Mouse (Mus musculus) MEL (cell line): Measurements from ENCODE around the gene Cd40. TPM values are rescaled to one million over a fixed set of nuclear protein-coding genes. Genes with fewer than 3 reads are reported as not detected.

Experiments used
- DNase-seq: peaks from one replicate; pipeline ENCODE4 v3.0.0; 2011; ENCODE audit warnings: low read depth, low spot score
- H3K27ac ChIP-seq: 2 replicates; pipeline ENCODE4 v1.5.1; 2012; ENCODE audit warnings: low read depth, mild to moderate bottlenecking, control low read depth, low read length, moderate library complexity; ENCODE audit not compliant: control insufficient read depth
- H3K27me3 ChIP-seq, 2 experiments: fragments of 150-350 bp in 1 of 2; sonication (generic) in 1 of 2; 2 replicates each; pipeline ENCODE4 v1.6.1; 2012; ENCODE audit warnings: low read length in 2 of 2, mild to moderate bottlenecking in 2 of 2, improper control_type of control experiment in 1 of 2, moderate library complexity in 1 of 2; ENCODE audit not compliant: insufficient read depth in 2 of 2, control insufficient read depth in 1 of 2
- H3K36me3 ChIP-seq, 2 experiments: 2 replicates each; pipeline ENCODE4 v1.6.1; 2012 to 2014; ENCODE audit warnings: low read length in 2 of 2, improper control_type of control experiment in 1 of 2, inconsistent platforms in 1 of 2, mild to moderate bottlenecking in 1 of 2; ENCODE audit not compliant: insufficient read depth in 2 of 2, control insufficient read depth in 1 of 2
- H3K4me1 ChIP-seq, 2 experiments: fragments of 150-350 bp in 1 of 2; sonication (generic) in 1 of 2; 2 replicates each; pipeline ENCODE4 v1.6.1; 2012; ENCODE audit warnings: low read length in 2 of 2, improper control_type of control experiment in 1 of 2, mild to moderate bottlenecking in 1 of 2; ENCODE audit not compliant: insufficient read depth in 2 of 2, control insufficient read depth in 1 of 2
- H3K4me3 ChIP-seq, 2 experiments: fragments of 150-350 bp in 1 of 2; sonication (generic) in 1 of 2; 2 replicates each; pipeline ENCODE4 v1.5.1; 2012; ENCODE audit warnings: low read depth in 2 of 2, low read length in 2 of 2, mild to moderate bottlenecking in 2 of 2, moderate library complexity in 2 of 2, control low read depth in 1 of 2, improper control_type of control experiment in 1 of 2; ENCODE audit not compliant: control insufficient read depth in 1 of 2, insufficient read depth in 1 of 2
- H3K79me2 ChIP-seq: 2 replicates; pipeline ENCODE4 v1.6.1; 2012; ENCODE audit warnings: mild to moderate bottlenecking, low read length, moderate library complexity; ENCODE audit not compliant: control insufficient read depth, poor library complexity, insufficient read depth
- H3K9ac ChIP-seq: 2 replicates; pipeline ENCODE4 v1.6.1; 2012; ENCODE audit warnings: low read depth, mild to moderate bottlenecking, control low read depth, low read length, moderate library complexity; ENCODE audit not compliant: control insufficient read depth, poor library complexity, severe bottlenecking
- H3K9me3 ChIP-seq: fragments of 150-350 bp; sonication (generic); replicated peaks from 2 replicates; pipeline ENCODE4 v1.6.1; 2012; ENCODE audit warnings: mild to moderate bottlenecking, low read length, improper control_type of control experiment, moderate library complexity; ENCODE audit not compliant: insufficient read depth
- BHLHE40 ChIP-seq: IDR thresholded peaks from 2 replicates; pipeline ENCODE4 v1.6.1; 2012; ENCODE audit warnings: low read depth, mild to moderate bottlenecking, inconsistent platforms, low read length, improper control_type of control experiment, borderline replicate concordance
- CTCF ChIP-seq, 3 experiments: IDR thresholded peaks in 2 of 3; conservative IDR thresholded peaks in 1 of 3; 2 replicates each; pipeline ENCODE4 v1.5.1; 2011 to 2012; ENCODE audit warnings: low read length in 3 of 3, low read depth in 2 of 3, mild to moderate bottlenecking in 2 of 3, improper control_type of control experiment in 1 of 3, inconsistent platforms in 1 of 3, mixed read lengths in 1 of 3, moderate library complexity in 1 of 3; ENCODE audit not compliant: control insufficient read depth in 1 of 3, insufficient read depth in 1 of 3, poor library complexity in 1 of 3, severe bottlenecking in 1 of 3
- EP300 ChIP-seq, 2 experiments: IDR thresholded peaks; 2 replicates each; pipeline ENCODE4 v1.6.1; 2011; ENCODE audit warnings: improper control_type of control experiment in 2 of 2, low read length in 2 of 2, low read depth in 1 of 2, mild to moderate bottlenecking in 1 of 2
- ETS1 ChIP-seq: IDR thresholded peaks from 2 replicates; pipeline ENCODE4 v1.6.1; 2012; ENCODE audit warnings: low read depth, mild to moderate bottlenecking, inconsistent platforms, low read length, improper control_type of control experiment, moderate library complexity
- GABPA ChIP-seq: IDR thresholded peaks from 2 replicates; pipeline ENCODE4 v1.6.1; 2012; ENCODE audit warnings: low read depth, mild to moderate bottlenecking, inconsistent platforms, low read length, improper control_type of control experiment, moderate library complexity
- GATA1 ChIP-seq: IDR thresholded peaks from 2 replicates; pipeline ENCODE4 v1.6.1; 2011; ENCODE audit warnings: low read depth, low read length, improper control_type of control experiment
- HCFC1 ChIP-seq: IDR thresholded peaks from 2 replicates; pipeline ENCODE4 v1.6.1; 2012; ENCODE audit warnings: low read depth, mild to moderate bottlenecking, inconsistent platforms, low read length, improper control_type of control experiment, moderate library complexity
- KAT2A ChIP-seq: conservative IDR thresholded peaks from 2 replicates; pipeline ENCODE4 v1.6.1; 2012; ENCODE audit warnings: low read depth, low read length, improper control_type of control experiment, inconsistent platforms
- MAFK ChIP-seq: IDR thresholded peaks from 2 replicates; pipeline ENCODE4 v1.6.1; 2011; ENCODE audit warnings: low read depth, mild to moderate bottlenecking, low read length, improper control_type of control experiment, borderline replicate concordance
- MXI1 ChIP-seq: IDR thresholded peaks from 2 replicates; pipeline ENCODE4 v1.6.1; 2011; ENCODE audit warnings: mild to moderate bottlenecking, low read depth, low read length, improper control_type of control experiment
- NELFE ChIP-seq: IDR thresholded peaks from 2 replicates; pipeline ENCODE4 v1.6.1; 2011; ENCODE audit warnings: low read depth, low read length, improper control_type of control experiment
- POLR2AphosphoS2 ChIP-seq: IDR thresholded peaks from 2 replicates; pipeline ENCODE4 v1.6.1; 2011; ENCODE audit warnings: low read length, improper control_type of control experiment
- POLR2AphosphoS5 ChIP-seq: IDR thresholded peaks from 2 replicates; pipeline ENCODE4 v1.6.1; 2012; ENCODE audit warnings: low read depth, borderline replicate concordance, mild to moderate bottlenecking, inconsistent platforms, low read length, moderate library complexity, mixed read lengths
- RCOR1 ChIP-seq: IDR thresholded peaks from 2 replicates; pipeline ENCODE4 v1.6.1; 2012; ENCODE audit warnings: low read depth, mild to moderate bottlenecking, inconsistent platforms, low read length, improper control_type of control experiment
- SIN3A ChIP-seq: IDR thresholded peaks from 2 replicates; pipeline ENCODE4 v1.6.1; 2012; ENCODE audit warnings: low read length, improper control_type of control experiment, inconsistent platforms
- SMC3 ChIP-seq: IDR thresholded peaks from 2 replicates; pipeline ENCODE4 v1.6.1; 2011; ENCODE audit warnings: low read depth, low read length, improper control_type of control experiment
- TAL1 ChIP-seq: IDR thresholded peaks from 2 replicates; pipeline ENCODE4 v1.6.1; 2012; ENCODE audit warnings: mild to moderate bottlenecking, inconsistent platforms, low read length, moderate library complexity, mixed read lengths
- TCF12 ChIP-seq: IDR thresholded peaks from 2 replicates; pipeline ENCODE4 v1.6.1; 2014; ENCODE audit warnings: low read depth, mild to moderate bottlenecking, inconsistent platforms, low read length, improper control_type of control experiment, moderate library complexity
- USF1 ChIP-seq: IDR thresholded peaks from 2 replicates; pipeline ENCODE4 v1.6.1; 2014; ENCODE audit warnings: low read depth, mild to moderate bottlenecking, inconsistent platforms, low read length, improper control_type of control experiment, moderate library complexity
- USF2 ChIP-seq, 2 experiments: IDR thresholded peaks; 2 replicates each; pipeline ENCODE4 v1.6.1; 2011 to 2012; ENCODE audit warnings: improper control_type of control experiment in 2 of 2, low read length in 2 of 2, borderline replicate concordance in 1 of 2, inconsistent platforms in 1 of 2, low read depth in 1 of 2, mild to moderate bottlenecking in 1 of 2; ENCODE audit not compliant: insufficient read depth in 1 of 2
- ZC3H11A ChIP-seq: IDR thresholded peaks from 2 replicates; pipeline ENCODE4 v1.6.1; 2012; ENCODE audit warnings: low read depth, mild to moderate bottlenecking, inconsistent platforms, low read length, improper control_type of control experiment
- ZKSCAN1 ChIP-seq: IDR thresholded peaks from 2 replicates; pipeline ENCODE4 v1.6.1; 2012; ENCODE audit warnings: low read depth, mild to moderate bottlenecking, inconsistent platforms, low read length, improper control_type of control experiment, moderate library complexity
- ZMIZ1 ChIP-seq: IDR thresholded peaks from 2 replicates; pipeline ENCODE4 v1.6.1; 2012; ENCODE audit warnings: low read depth, mild to moderate bottlenecking, inconsistent platforms, low read length, improper control_type of control experiment, moderate library complexity
- ZNF384 ChIP-seq: IDR thresholded peaks from 2 replicates; pipeline ENCODE4 v1.6.1; 2012; ENCODE audit warnings: low read depth, mild to moderate bottlenecking, inconsistent platforms, low read length, improper control_type of control experiment
- polyA plus RNA-seq, 2 experiments: library from polyadenylated mRNA; stranded (reverse) in 1 of 2; unstranded in 1 of 2; fragments of >175 nt in 1 of 2; fragments of >200 nt in 1 of 2; gene quantifications; 2 replicates each; pipeline versions ENCODE4 v1.2.1 to v1.2.4; 2012; ENCODE audit warnings: low replicate concordance in 2 of 2, low read depth in 1 of 2; ENCODE audit not compliant: insufficient read length in 2 of 2, insufficient read depth in 1 of 2, missing spikeins in 1 of 2
- total RNA-seq: library from RNA; depleted of rRNA; stranded (reverse); fragments of 300-350 nt; gene quantifications from 2 replicates; pipeline ENCODE4 v1.2.3, GENCODE M21; 2012

The Cd40 gene
- total and polyA plus RNA-seq, 3 experiments: 0.08 TPM; not detected in 2

DNA sequence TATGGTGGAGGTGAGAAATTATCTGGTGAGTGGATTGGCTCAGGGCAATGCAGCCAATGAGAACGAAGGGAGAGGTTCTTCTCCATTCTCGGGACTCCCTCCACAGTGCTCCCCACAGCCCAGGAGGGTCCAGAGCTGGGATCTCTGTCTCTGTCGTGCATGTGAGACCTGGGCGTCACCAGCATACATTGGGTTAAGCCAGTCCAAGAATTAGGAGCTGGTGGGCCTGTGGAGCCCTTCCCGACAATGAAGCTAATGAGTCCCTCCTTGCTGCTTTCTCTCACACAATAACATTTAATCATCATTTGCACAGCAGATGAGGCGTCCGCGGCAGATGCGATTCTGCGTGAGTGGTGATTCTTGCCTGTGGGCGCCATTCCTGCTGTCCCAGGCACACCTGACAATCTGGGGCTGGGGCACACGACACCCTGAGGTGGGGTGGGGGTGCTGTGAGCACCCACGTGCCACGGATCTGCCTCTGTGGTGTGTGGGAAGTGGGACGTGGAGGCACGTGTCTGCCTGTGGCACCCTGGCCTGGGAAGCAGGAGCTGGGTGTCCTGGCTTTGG, 50.2 kb downstream of the Cd40 start:
- no peak for TF ChIP-seq ZNF384
- TF ChIP-seq SIN3A: no peak
- TF ChIP-seq USF1: no peak
- no peak for TF ChIP-seq BHLHE40
- TF ChIP-seq GATA1: no peak
- TF ChIP-seq ZMIZ1: no peak
- no peak for TF ChIP-seq HCFC1
- no peak for TF ChIP-seq ZC3H11A
- no peak for TF ChIP-seq EP300 (IDR thresholded peaks at IDR 0.05; ENCODE audit: low read depth in 1 of 2, low read length in 2 of 2)
- TF ChIP-seq SMC3: no peak
- no peak for TF ChIP-seq POLR2AphosphoS2
- no peak for TF ChIP-seq TAL1
- H3K4me3 ChIP-seq: no peak overlapping the region
- H3K27ac ChIP-seq: no peak overlapping the region
- no peaks in the 10 kb centered on the region for H3K9me3 ChIP-seq
- no peaks in the 10 kb centered on the region for H3K27me3 ChIP-seq
- no peaks in the 10 kb centered on the region for H3K4me1 ChIP-seq
- H3K79me2 ChIP-seq: no peaks in the 10 kb centered on the region
- H3K9ac ChIP-seq: no peak overlapping the region
- DNase-seq: no peak
- no peaks in the 10 kb centered on the region for H3K36me3 ChIP-seq

DNA sequence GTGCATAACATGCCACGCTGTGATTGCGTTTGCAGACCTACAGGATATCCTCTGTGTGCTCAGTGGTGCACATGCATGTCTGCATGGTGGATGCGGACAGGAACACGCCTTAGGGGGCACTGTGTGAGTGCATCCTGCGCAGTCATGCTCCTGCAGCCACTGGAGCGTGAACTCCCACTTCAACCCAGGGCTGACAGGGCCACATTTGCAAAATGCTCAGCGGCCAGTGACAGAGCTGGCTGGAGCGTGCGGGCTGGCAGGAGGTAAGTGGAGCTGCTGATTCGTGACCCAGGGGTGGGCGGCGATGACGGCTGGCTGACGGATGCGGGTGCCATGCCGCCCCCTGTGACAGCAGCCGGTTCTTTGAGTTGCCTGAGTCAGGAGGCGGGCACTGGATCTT, 51.2 kb downstream of the Cd40 start:
- Histone ChIP-seq H3K27ac (no peak overlapping the region), H3K9ac (no peak overlapping the region), H3K36me3 (no peaks in the 10 kb centered on the region), H3K79me2 (no peaks in the 10 kb centered on the region), H3K4me1 (no peaks in the 10 kb centered on the region), H3K9me3 (no peaks in the 10 kb centered on the region), H3K4me3 (no peak overlapping the region), H3K27me3 (no peaks in the 10 kb centered on the region)
- no peak for DNase-seq
- TF ChIP-seq USF2 (IDR thresholded peaks at IDR 0.05; ENCODE audit: borderline replicate concordance in 1 of 2, insufficient read depth in 1 of 2, low read depth in 1 of 2, low read length in 2 of 2) (no peak), HCFC1 (no peak), TCF12 (no peak), CTCF (IDR thresholded peaks at IDR 0.05 in 2 of 3, conservative IDR thresholded peaks at IDR 0.05 in 1 of 3; ENCODE audit: control insufficient read depth in 1 of 3, insufficient read depth in 1 of 3, low read depth in 2 of 3, low read length in 3 of 3, poor library complexity in 1 of 3, severe bottlenecking in 1 of 3) (no peak), EP300 (IDR thresholded peaks at IDR 0.05; ENCODE audit: low read depth in 1 of 2, low read length in 2 of 2) (no peak), KAT2A (no peak), ZMIZ1 (no peak), MXI1 (no peak), POLR2AphosphoS2 (no peak), GATA1 (no peak), BHLHE40 (no peak), POLR2AphosphoS5 (no peak), RCOR1 (no peak), NELFE (no peak), ZKSCAN1 (no peak), GABPA (no peak), ZNF384 (no peak), ETS1 (no peak), MAFK (no peak), SIN3A (no peak)
